9 mouse cellular contexts compared by ENCODE assay signal in genomic region chr4:56492537-56493221, GRCm38 (mm10).
DNase-seq lines count a peak whose midpoint lies in the region; ATAC-seq and TF ChIP-seq lines count a peak whose summit lies in the region.
"Had no signal": no experiment of that assay in that cellular context is flagged by ENCODE, and none has a peak within 500 bp of the region (broad histone marks: within the 10 kb centered on the region; RNA-seq: fewer than 3 reads in every experiment).

No protein-coding gene starts in this region.

- H3K9ac ChIP-seq in liver, adult 2 months (ENCODE audit: low read depth, low read length) = no peak overlapping the region
- no peak overlapping the region for H3K9ac ChIP-seq in liver, embryonic 11.5 days (ENCODE audit: low read depth, low read length)
- H3K9ac ChIP-seq in intestine, embryonic 15.5 days = no peak overlapping the region
- no peak overlapping the region for H3K9ac ChIP-seq in midbrain, embryonic 13.5 days (replicated peaks)
- H3K9ac ChIP-seq in stomach, embryonic 14.5 days (replicated peaks; ENCODE audit: low read depth, low read length) = no peak overlapping the region

- H3K27me3 ChIP-seq in liver, adult 2 months (ENCODE audit: control insufficient read depth, insufficient read depth, low read length) = no peaks in the 10 kb centered on the region
- H3K27me3 ChIP-seq in liver, embryonic 11.5 days (replicated peaks; ENCODE audit: control insufficient read depth, insufficient read depth, low read length) = no peaks in the 10 kb centered on the region
- H3K27me3 ChIP-seq in intestine, embryonic 15.5 days (replicated peaks) = peaks cover 3% of the 10 kb centered on the region; the same call in 1 of the 2 replicates
- H3K27me3 ChIP-seq in midbrain, embryonic 13.5 days = 0 out of 2 replicates have a peak, but pooled peaks cover 3% of the 10 kb centered on the region
- no peaks in the 10 kb centered on the region for H3K27me3 ChIP-seq in stomach, embryonic 14.5 days (ENCODE audit: control insufficient read depth, insufficient read depth, low read length)

- H3K27ac ChIP-seq in liver, adult 2 months (replicated peaks; ENCODE audit: insufficient read depth, low read depth, low read length) = no peak overlapping the region
- H3K27ac ChIP-seq in liver, embryonic 11.5 days (ENCODE audit: low read depth, low read length) = no peak overlapping the region
- no peak overlapping the region for H3K27ac ChIP-seq in intestine, embryonic 15.5 days
- no peak overlapping the region for H3K27ac ChIP-seq in left cerebral cortex, adult 2 months
- H3K27ac ChIP-seq in midbrain, embryonic 13.5 days = no peak overlapping the region
- H3K27ac ChIP-seq in stomach, embryonic 14.5 days (ENCODE audit: low read length) = no peak overlapping the region

- peak; percentile 25 for DNase-seq in liver, adult 2 months (ENCODE audit: extremely low read depth, low read depth, low spot score)
- no peak for DNase-seq in liver, embryonic 11.5 days (ENCODE audit: low spot score)
- DNase-seq in embryo, embryonic 10 days (ENCODE audit: low spot score) = peak; percentile 91
- peak; percentile 38 for DNase-seq in gastrocnemius, postnatal 25 days
- peak; percentile 39 to 55 for DNase-seq in left cerebral cortex, adult 2 months (ENCODE audit: extremely low spot score in 1 of 2, low spot score in 2 of 2)

- 47% methylated on average over 16 of the region's 16 CpGs for WGBS in liver, adult 2 months
- WGBS in liver, embryonic 11.5 days = 54% methylated on average over 16 of the region's 16 CpGs
- 33% methylated on average over 16 of the region's 16 CpGs for WGBS in intestine, embryonic 15.5 days
- 42% methylated on average over 16 of the region's 16 CpGs for WGBS in midbrain, embryonic 13.5 days
- WGBS in stomach, embryonic 14.5 days = 25% methylated on average over 16 of the region's 16 CpGs

- no peaks in the 10 kb centered on the region for H3K9me3 ChIP-seq in liver, embryonic 11.5 days (ENCODE audit: control insufficient read depth, low read length)
- H3K9me3 ChIP-seq in intestine, embryonic 15.5 days = no peaks in the 10 kb centered on the region
- H3K9me3 ChIP-seq in midbrain, embryonic 13.5 days = no peaks in the 10 kb centered on the region
- H3K9me3 ChIP-seq in stomach, embryonic 14.5 days (ENCODE audit: control insufficient read depth, low read depth, low read length) = no peaks in the 10 kb centered on the region

- H3K4me3 ChIP-seq in liver, adult 2 months (ENCODE audit: insufficient read depth, low read depth, low read length) = no peak overlapping the region
- H3K4me3 ChIP-seq in liver, embryonic 11.5 days (ENCODE audit: low read depth, low read length) = no peak overlapping the region
- H3K4me3 ChIP-seq in intestine, embryonic 15.5 days (replicated peaks) = no peak overlapping the region
- H3K4me3 ChIP-seq in left cerebral cortex, adult 2 months = peak overlapping the region; percentile 21
- H3K4me3 ChIP-seq in midbrain, embryonic 13.5 days (replicated peaks) = no peak overlapping the region
- no peak overlapping the region for H3K4me3 ChIP-seq in stomach, embryonic 14.5 days (ENCODE audit: low read depth, low read length)

- 0 out of 2 replicates have a peak, but pooled peaks have one; percentile 22 for TF ChIP-seq CTCF in liver, adult 2 months (IDR thresholded peaks at IDR 0.05; ENCODE audit: low read depth, low read length)
- peak; percentile 79 for TF ChIP-seq CTCF in left cerebral cortex, adult 2 months (IDR thresholded peaks at IDR 0.05)

- no peak for ATAC-seq in liver, embryonic 11.5 days (replicated peaks; ENCODE audit: low FRiP score)
- ATAC-seq in intestine, embryonic 15.5 days = peak; percentile 56; the same call in 1 of the 2 replicates
- peak; percentile 93 for ATAC-seq in midbrain, embryonic 13.5 days
- peak; percentile 42; the same call in 1 of the 2 replicates for ATAC-seq in stomach, embryonic 14.5 days (ENCODE audit: insufficient number of reproducible peaks, insufficient read depth, low FRiP score, low read depth)

- no peaks in the 10 kb centered on the region for H3K79me2 ChIP-seq in liver, adult 2 months (ENCODE audit: control insufficient read depth, insufficient read depth, low read length)

- no peak overlapping the region for H3K4me2 ChIP-seq in liver, embryonic 11.5 days
- no peak overlapping the region for H3K4me2 ChIP-seq in intestine, embryonic 15.5 days (replicated peaks)
- 0 out of 2 replicates have a peak overlapping the region, but pooled peaks have one; percentile 19 for H3K4me2 ChIP-seq in midbrain, embryonic 13.5 days (replicated peaks)
- 0 out of 2 replicates have a peak overlapping the region, but pooled peaks have one; percentile 10 for H3K4me2 ChIP-seq in stomach, embryonic 14.5 days (replicated peaks; ENCODE audit: low read depth, low read length)

- intact Hi-C loops in left cerebral cortex, adult 2 months (cut with DNase I) = loop anchor here (1.0 to 10.0 kb wide), 5 partner anchors 130 to 978 kb away; no protein-coding TSS in a partner anchor

- no peaks in the 10 kb centered on the region for H3K4me1 ChIP-seq in liver, adult 2 months (ENCODE audit: control insufficient read depth, insufficient read depth, low read length)
- H3K4me1 ChIP-seq in liver, embryonic 11.5 days (replicated peaks; ENCODE audit: control insufficient read depth, insufficient read depth, low read length) = no peaks in the 10 kb centered on the region
- H3K4me1 ChIP-seq in intestine, embryonic 15.5 days (replicated peaks) = no peaks in the 10 kb centered on the region
- peaks cover 4% of the 10 kb centered on the region for H3K4me1 ChIP-seq in midbrain, embryonic 13.5 days (replicated peaks)
- no peaks in the 10 kb centered on the region for H3K4me1 ChIP-seq in stomach, embryonic 14.5 days (ENCODE audit: control insufficient read depth, insufficient read depth, low read length)

- H3K36me3 ChIP-seq in liver, adult 2 months (ENCODE audit: control insufficient read depth, insufficient read depth, low read length) = no peaks in the 10 kb centered on the region
- H3K36me3 ChIP-seq in liver, embryonic 11.5 days (ENCODE audit: control insufficient read depth, insufficient read depth, low read length) = no peaks in the 10 kb centered on the region
- no peaks in the 10 kb centered on the region for H3K36me3 ChIP-seq in intestine, embryonic 15.5 days
- H3K36me3 ChIP-seq in midbrain, embryonic 13.5 days = no peaks in the 10 kb centered on the region
- no peaks in the 10 kb centered on the region for H3K36me3 ChIP-seq in stomach, embryonic 14.5 days (ENCODE audit: control insufficient read depth, insufficient read depth, low read length)
- H3K36me3 ChIP-seq: G1E had no signal

- no peak for TF ChIP-seq POLR2A in liver, adult 2 months (IDR thresholded peaks at IDR 0.05; ENCODE audit: extremely low read depth, insufficient read depth, low read length)

Comparison
In these comparisons a context has a peak if more than half of its experiments do, and no peak if none do; other contexts are left out.
1. H3K4me2 ChIP-seq: peak in midbrain, embryonic 13.5 days (single experiment) and stomach, embryonic 14.5 days (single experiment); none in liver, embryonic 11.5 days (single experiment) and intestine, embryonic 15.5 days (single experiment).